Mouse (Mus musculus) adrenal gland, adult 10 weeks (tissue): Measurements from ENCODE around the gene Mall. TPM values are rescaled to one million over a fixed set of nuclear protein-coding genes. Genes with fewer than 3 reads are reported as not detected.

Source experiments
- polyA plus RNA-seq: library from polyadenylated mRNA; stranded (reverse); fragments of 350-450 nt; fragmentation: Illumina TruSeq; extraction: RNeasy Lipid Tissue Mini Kit (QIAGEN cat#74804); gene quantifications from one replicate; pipeline ENCODE4 v1.2.3, GENCODE M21; 2014; ENCODE audit warnings: low read depth, low replicate concordance

Gene Mall
- polyA plus RNA-seq = not detected

GRCm38 (mm10) chr2:127729671-127730070 lies at the start of gene Mall:
Gene Mall, minus strand, starts transcription at chr2:127729932.

GRCm38 (mm10) chr2:127656086-127656720 lies 73.5 kb downstream of the Mall start, which contains the start of gene Mal:
Gene Mal, minus strand, starts transcription at chr2:127656695.

Other genes starting within 250 kb of the Mall start
- 2.3 TPM for gene Kcnip3, start 207.8 kb downstream of the Mall start, polyA plus RNA-seq
- 0.17 TPM for gene Prom2, start 188.5 kb downstream of the Mall start, polyA plus RNA-seq
- 3.3 TPM for gene Zfp661, start 142.8 kb downstream of the Mall start, polyA plus RNA-seq
- gene Mrps5, start 142.7 kb downstream of the Mall start, polyA plus RNA-seq = 20.9 TPM
- 19.0 TPM for gene Mal, start 73.2 kb downstream of the Mall start, polyA plus RNA-seq
- 15.6 TPM for gene Nphp1, start 59.0 kb upstream of the Mall start, polyA plus RNA-seq
- gene Mtln, start 62.6 kb upstream of the Mall start, polyA plus RNA-seq = 145 TPM
- 5.4 TPM for gene Bub1, start 101.9 kb upstream of the Mall start, polyA plus RNA-seq
- not detected for gene Acoxl, start 108.9 kb upstream of the Mall start, polyA plus RNA-seq